Mouse (Mus musculus) brown adipose tissue, adult 24 weeks (tissue): ENCODE measurements around the gene Hs6st1. TPM values are rescaled to one million over a fixed set of nuclear protein-coding genes. Genes with fewer than 3 reads are reported as not detected.

Experiments
- H3K27ac ChIP-seq: fragments of 200-500 bp; replicated peaks from 2 replicates; pipeline ENCODE4 v1.5.1; 2012; ENCODE audit warnings: low read depth, mild to moderate bottlenecking, low read length
- H3K4me1 ChIP-seq: fragments of 200-500 bp; 2 replicates; pipeline ENCODE4 v1.6.1; 2012; ENCODE audit warnings: low read length, mixed read lengths; ENCODE audit not compliant: control insufficient read depth, insufficient read depth, insufficient read length
- H3K4me3 ChIP-seq: fragments of 200-500 bp; 2 replicates; pipeline ENCODE4 v1.5.1; 2012; ENCODE audit warnings: low read depth, mild to moderate bottlenecking, low read length, moderate library complexity; ENCODE audit not compliant: insufficient read depth
- polyA plus RNA-seq: library from polyadenylated mRNA; stranded (reverse); fragments of >200 nt; gene quantifications from 2 replicates; pipeline ENCODE4 v1.2.4, GENCODE M21; 2012; ENCODE audit not compliant: missing spikeins, insufficient read depth, insufficient read length

Gene Hs6st1
- polyA plus RNA-seq, 1 experiment: 12.1 TPM

DNA sequence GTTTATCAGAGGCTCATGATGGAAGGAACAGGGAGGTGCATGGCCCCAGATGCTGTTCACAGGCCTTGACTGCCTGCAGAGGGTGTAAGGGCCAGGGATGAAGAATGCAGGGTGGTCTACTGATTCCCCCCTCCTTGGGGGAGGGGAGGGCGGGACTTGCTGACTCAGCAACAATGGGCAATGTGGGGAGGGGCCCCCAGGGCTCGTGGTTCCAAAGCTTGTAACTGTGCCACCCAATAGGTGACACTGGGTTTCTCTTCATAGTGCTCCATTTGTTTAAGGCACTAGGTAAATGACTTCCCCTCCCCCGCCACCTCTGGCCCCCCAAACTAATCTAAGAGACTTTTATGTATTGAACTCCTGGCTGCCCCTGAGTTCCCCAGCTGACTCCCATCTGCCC is 2.5 kb downstream of the Hs6st1 start:
- no peak overlapping the region; the same call in none of the 2 replicates for H3K4me3 ChIP-seq
- H3K27ac ChIP-seq: no peak overlapping the region
- peaks cover 48% of the 10 kb centered on the region for H3K4me1 ChIP-seq

DNA sequence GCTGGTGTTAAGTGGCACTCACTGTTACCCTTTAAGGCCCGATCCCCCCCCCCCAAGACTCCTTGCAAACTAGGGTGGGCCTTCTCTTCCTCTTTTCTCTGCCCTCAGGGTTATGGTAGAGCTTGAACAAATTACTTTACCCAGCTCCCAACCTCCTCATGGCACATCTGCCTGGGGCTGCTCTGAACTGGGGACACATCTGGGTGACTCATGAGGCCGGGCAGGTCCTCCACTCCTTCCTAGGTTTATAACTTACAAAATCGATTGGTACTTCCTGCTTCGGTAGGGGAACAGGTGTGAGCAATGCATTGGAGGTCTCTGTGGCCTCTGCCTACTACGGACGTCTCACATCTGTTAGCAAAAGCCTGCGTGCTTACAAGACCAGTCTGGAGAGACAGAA is 3.0 kb downstream of the Hs6st1 start:
- Histone ChIP-seq H3K27ac (no peak overlapping the region), H3K4me3 (peak overlapping the region; percentile 7; the same call in 1 of the 2 replicates), H3K4me1 (peaks cover 45% of the 10 kb centered on the region)

DNA sequence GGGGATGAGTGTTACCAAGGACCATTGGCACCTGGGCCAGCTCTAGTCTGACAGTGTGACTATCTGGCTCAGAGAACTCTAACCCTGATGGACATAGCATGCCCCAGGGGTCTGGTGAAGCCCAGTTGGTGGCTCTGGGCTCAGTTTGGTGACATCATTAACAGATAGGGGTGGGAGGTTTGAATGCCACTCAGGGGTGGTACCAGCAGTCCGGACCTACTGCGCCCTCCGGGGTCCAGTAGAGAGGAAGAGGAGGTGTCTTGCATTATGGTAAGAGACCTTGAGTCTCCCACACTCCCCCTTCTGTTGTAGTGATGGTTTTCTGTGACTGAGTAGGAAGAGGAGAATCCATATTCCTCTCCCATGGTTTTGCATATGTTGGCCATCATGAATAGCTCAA is 3.4 kb downstream of the Hs6st1 start:
- Histone ChIP-seq H3K27ac (no peak overlapping the region), H3K4me3 (0 out of 2 replicates have a peak overlapping the region, but pooled peaks have one; percentile 7), H3K4me1 (peaks cover 43% of the 10 kb centered on the region)

DNA sequence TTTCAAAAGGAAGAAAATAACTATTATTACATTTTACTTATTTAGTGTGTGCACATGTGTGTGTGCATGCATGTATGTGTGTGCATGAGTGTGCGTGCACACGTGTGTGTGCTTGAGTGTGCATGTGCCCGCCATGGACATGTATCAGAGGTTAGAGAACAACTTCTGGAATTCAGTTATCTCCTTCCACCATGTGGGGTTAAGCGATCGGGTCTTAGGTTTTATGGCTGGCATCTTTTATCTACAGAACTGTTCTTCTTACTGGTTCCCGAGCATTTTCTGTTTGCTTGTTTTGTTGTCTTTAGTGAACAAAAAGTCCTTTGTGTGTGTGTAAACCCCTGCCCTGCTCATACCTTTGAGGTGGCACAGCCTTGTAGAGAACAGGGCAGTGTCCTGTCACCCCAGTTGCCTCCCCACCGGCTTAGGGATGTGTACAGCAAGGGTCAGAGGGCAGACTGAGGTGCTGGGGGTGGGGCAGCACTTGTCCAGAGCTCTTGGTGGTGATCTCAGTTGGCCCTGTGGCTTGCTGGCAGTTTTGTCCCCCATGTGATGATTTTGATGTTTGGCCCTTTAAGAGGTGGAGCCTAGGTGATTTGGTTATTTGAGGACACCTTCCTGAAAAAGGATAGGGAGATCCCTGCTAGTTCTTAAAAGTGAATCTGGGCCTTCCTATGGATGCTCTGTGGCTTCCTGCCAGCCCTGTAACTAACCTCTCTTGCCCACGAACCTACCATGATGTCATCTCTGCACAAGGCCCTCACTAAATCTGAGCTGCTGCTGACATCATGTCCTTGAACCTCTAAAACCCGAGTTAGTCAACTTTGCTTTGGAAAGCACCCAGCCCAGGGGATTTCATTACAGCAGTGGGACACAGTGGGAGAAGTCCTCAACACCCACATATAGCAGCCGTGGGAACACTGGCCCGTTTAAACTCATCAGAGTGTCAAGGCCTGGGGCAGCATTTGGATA is 4.7 kb downstream of the Hs6st1 start:
- no peak overlapping the region for H3K27ac ChIP-seq
- no peak overlapping the region for H3K4me3 ChIP-seq
- peaks cover 43% of the 10 kb centered on the region for H3K4me1 ChIP-seq

- H3K27ac ChIP-seq: no peak overlapping the region
- peaks cover 43% of the 10 kb centered on the region for H3K4me1 ChIP-seq
- H3K4me3 ChIP-seq: no peak overlapping the region
These were observed 5.4 kb downstream of the Hs6st1 start for GRCm38 (mm10) chr1:36073566-36073965.

GRCm38 (mm10) chr1:36074197-36074596 is 6.0 kb downstream of the Hs6st1 start:
- Histone ChIP-seq H3K4me1 (peaks cover 42% of the 10 kb centered on the region), H3K4me3 (no peak overlapping the region), H3K27ac (no peak overlapping the region)

DNA sequence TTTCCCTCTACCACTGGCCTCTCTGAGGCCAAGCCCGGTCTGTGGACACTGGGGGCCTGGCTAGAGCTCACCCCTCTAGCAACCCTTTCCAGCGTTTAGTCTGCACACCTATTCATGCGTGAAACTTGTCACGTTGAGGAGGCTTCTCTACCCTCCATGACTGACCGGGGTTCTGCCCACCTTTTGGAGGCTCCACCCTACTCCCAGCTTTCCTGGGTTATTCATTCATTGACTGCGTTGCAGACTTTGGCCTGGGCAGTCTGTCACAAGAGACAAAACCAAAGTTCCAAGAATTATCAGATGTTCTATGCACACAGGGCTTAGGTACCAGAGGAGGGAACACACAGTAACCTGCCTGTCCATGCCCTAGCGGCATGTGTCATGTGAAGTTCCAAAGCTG is 6.8 kb downstream of the Hs6st1 start:
- Histone ChIP-seq H3K27ac (no peak overlapping the region), H3K4me3 (no peak overlapping the region), H3K4me1 (peaks cover 43% of the 10 kb centered on the region)

DNA sequence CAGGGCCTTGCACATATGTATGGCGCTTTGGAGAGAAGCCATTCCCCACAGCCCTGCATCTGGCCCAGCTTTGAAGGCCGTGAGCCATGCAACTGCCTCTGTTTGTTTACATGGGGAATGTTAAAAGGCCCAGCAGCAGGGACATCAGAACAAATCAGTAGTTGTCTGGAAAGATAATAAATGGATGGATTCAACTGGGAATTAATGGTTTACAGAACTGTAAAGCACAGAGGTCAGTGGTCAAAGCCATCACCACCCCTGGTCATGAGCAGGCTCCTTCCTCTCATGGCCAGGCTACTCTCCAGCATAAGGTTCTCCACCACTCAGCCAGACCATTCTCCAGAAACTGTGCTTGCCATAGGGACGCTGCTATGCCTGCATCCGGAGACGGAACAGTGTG is 7.5 kb downstream of the Hs6st1 start:
- H3K4me3 ChIP-seq: no peak overlapping the region
- H3K4me1 ChIP-seq: peaks cover 36% of the 10 kb centered on the region
- H3K27ac ChIP-seq: no peak overlapping the region

DNA sequence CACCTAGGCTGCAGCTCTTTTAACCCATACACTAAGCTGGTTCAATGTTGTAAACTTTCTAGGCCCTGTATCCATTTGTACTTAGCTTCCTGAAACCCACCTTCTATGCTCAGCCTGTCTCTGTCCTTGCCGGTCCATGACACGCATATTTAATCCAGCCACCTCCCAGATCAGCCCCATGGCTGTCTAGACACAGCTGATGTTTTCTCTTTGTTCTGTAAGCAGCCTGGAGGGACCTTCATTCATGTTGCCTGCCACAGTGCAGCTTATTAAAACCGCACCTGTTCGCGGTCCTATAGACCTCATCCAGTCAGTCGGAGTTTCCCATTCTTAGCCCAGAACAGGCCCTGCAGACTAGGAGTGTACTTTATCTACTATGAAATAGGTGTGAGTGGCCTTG is 8.9 kb downstream of the Hs6st1 start:
- H3K4me1 ChIP-seq: peaks cover 31% of the 10 kb centered on the region
- no peak overlapping the region for H3K4me3 ChIP-seq
- no peak overlapping the region for H3K27ac ChIP-seq

GRCm38 (mm10) chr1:36078250-36078649 is 10.1 kb downstream of the Hs6st1 start:
- Histone ChIP-seq H3K4me3 (no peak overlapping the region), H3K4me1 (peaks cover 28% of the 10 kb centered on the region), H3K27ac (no peak overlapping the region)

- H3K27ac ChIP-seq: no peak overlapping the region
- H3K4me1 ChIP-seq: peaks cover 18% of the 10 kb centered on the region
- no peak overlapping the region for H3K4me3 ChIP-seq
These were observed 11.5 kb downstream of the Hs6st1 start for GRCm38 (mm10) chr1:36079679-36080078.

- Histone ChIP-seq H3K27ac (no peak overlapping the region), H3K4me1 (peaks cover 16% of the 10 kb centered on the region; the same call in 1 of the 2 replicates), H3K4me3 (no peak overlapping the region)
These were observed 12.8 kb downstream of the Hs6st1 start for GRCm38 (mm10) chr1:36080974-36081373.

DNA sequence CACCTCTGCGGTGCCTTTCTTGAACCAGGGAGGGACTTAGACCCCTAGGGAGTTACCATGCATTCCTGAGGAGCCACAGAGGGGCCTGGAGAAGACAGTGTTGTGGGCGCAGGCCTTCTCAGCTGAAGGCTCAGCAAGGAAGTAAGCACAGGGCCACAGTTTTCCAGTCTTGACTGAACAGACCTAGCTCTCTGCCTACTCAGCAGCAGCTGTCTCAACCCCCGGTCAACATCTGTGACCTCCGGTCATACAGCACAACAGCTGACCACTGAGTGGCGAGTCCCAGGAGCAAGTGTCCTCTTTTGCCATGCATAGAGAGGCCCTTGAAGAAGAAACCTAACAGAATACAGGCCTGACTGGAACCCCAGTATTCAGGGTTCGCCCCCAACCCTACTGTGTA is 14.0 kb downstream of the Hs6st1 start:
- H3K4me3 ChIP-seq: no peak overlapping the region
- peaks cover 16% of the 10 kb centered on the region; the same call in 1 of the 2 replicates for H3K4me1 ChIP-seq
- no peak overlapping the region for H3K27ac ChIP-seq

GRCm38 (mm10) chr1:36083554-36083953 is 15.4 kb downstream of the Hs6st1 start:
- Histone ChIP-seq H3K4me3 (no peak overlapping the region), H3K4me1 (peaks cover 20% of the 10 kb centered on the region), H3K27ac (no peak overlapping the region)

DNA sequence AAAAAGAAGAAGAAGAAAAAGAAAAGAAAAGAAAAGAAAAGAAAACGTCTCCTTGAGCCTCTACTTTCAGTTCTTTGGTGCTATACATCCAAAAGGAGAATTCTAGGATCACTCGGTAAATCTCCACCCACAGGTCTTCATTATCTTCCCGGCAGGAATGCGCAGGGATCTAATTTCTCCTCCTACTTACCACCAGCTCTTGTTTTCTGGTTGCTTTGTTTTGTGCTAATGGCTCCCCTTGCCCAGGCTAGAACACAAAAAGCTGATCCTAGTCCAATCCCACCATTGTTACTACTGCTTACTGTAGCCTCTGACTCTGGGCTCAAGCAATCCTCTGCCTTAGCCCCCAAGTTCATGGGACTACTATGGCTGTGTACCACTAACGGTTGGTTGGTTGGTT is 16.9 kb downstream of the Hs6st1 start:
- Histone ChIP-seq H3K27ac (no peak overlapping the region), H3K4me3 (no peak overlapping the region), H3K4me1 (peaks cover 22% of the 10 kb centered on the region)

DNA sequence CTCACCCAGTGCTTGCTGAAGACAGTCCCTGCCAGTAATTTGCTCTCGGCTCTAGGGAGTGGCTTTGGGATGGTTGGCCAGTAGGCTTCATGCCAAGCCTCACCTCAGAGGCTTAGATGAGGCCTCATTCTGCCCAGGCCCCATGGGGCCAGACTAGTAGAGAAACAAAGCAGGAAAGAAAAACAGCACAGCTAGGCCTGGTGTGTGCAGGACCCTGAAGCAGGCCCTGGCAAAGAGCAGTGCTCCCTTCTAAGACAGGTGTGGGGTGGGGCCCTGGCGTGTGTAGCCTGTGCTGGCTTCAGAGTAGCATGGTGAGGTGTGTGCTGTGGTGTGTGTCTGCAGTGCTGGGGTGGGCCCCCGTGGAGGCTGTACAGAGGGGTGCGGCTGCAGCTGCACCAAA is 20.2 kb downstream of the Hs6st1 start:
- no peak overlapping the region for H3K27ac ChIP-seq
- no peak overlapping the region for H3K4me3 ChIP-seq
- peaks cover 14% of the 10 kb centered on the region for H3K4me1 ChIP-seq
